Mouse (Mus musculus) Muller cell, postnatal 12 days (primary cell): ENCODE results near the gene Trib2.

Experiments used
- DNase-seq: peaks from one replicate; pipeline ENCODE4 v3.0.0-alpha.2; 2015; ENCODE audit errors: inconsistent ontology term

Trib2 gene

DNA sequence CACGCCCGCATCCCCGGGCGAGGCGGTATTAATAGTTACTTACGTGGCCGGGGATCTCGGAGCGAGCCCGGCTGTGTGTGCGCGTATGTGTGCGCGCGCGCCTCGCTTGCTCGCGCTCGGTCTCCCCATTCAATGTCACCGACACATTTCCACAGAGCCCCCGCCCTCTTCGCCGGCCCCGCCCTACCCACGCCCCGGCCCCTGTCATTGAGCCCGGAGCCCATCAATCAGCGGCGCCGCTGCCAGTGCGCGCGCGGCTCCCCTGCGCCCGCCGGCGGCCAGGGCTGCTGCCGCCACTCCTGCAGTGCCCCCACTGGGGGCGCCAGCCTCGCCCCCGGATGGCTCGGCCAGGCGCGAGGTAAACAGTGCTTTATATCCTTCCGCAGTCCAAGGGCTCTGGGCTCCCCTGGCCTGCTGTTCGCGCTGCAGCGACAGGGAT, at the start of gene Trib2:
Gene Trib2, minus strand, starts transcription at position 183 of the 439 bp plus-strand sequence.
- peak; percentile 99 for DNase-seq

GRCm38 (mm10) chr12:15858005-15858404, 41.3 kb upstream of the Trib2 start:
- DNase-seq: no peak

GRCm38 (mm10) chr12:15855891-15856290, 39.2 kb upstream of the Trib2 start:
- no peak for DNase-seq

DNA sequence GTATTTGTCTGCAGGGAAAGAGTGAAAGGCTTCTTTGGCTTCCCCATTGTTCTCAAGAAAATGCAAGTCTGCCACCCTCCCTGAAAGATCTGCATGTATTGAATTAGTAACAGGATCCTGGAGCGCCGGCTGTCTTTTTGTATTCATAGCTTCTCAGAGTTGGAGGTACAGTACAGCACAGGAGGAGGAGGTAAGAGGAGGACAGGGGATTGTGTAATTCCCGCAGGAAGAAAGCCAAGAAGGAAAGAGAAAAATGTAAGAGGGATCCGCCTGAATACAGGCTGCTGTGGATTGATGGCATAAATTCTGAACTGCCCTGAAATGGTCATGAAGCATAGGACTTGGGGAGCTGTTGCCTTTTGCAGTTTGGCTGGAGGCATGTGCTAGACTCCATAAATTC, 36.1 kb upstream of the Trib2 start:
- DNase-seq: peak; percentile 24

DNA sequence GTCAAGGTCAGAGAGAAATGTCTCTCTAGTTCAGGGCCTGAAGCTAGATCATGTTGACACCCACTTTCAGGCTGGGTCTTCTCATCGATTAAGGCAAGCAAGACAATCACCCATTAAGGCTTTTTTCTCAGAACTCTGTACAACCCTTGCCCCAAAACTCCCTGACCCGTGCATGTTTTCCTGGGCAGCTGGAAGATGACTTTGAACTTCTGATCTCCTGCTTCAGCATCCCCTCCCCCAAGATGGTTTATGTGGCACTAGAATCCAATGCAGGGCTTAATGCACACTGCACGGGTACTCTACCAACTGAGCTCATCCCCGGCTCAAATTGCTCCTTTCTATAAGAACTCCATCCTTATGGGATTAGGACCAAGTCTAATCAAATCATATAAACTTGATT, 35.3 kb upstream of the Trib2 start:
- DNase-seq: no peak

DNA sequence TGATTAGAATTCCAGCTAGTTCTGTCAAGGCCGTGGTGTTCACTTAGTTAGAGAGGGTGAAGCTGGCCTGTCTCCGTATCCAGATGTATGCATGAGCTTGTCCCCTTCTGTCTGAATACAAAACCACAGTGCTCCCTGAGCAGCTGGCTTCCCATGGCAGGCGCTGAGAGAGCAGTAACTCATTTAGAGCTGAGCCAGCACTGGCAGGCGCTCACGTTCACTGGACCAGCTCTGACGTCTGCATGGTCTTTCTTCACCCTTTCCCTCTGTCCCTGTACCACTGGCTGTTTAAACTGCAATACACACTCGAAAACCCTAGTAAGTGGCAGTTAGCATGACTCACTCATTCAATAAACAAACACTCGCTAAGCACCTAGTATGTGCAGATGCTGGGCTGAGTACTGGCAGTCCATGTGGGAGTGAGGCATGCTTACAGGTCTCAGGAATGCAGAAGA, 33.7 kb upstream of the Trib2 start:
- DNase-seq: peak; percentile 65

DNA sequence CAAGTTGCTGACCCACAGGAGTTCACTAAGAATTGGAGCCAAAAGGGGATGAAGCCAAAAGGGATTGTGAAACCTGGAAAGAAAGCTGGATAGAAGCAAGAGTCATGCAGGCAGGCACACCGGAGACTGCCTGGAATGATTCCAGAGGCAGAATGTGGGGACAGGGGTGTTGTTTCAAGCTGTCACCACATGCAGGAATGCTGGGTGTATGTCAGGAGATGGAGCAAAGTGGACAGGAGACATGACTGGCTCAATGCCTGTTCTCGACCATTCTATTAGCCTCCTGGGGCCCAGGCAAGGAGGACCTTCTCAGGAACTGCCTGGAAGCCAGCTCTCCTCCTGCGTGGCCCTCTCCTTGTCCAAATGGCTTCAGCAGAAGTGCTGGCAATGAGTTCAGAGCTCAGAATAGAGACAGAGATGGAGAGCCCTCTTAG, 33.2 kb upstream of the Trib2 start:
- DNase-seq: peak; percentile 52

- DNase-seq: no peak
Measured at GRCm38 (mm10) chr12:15848391-15848790, 31.7 kb upstream of the Trib2 start.

GRCm38 (mm10) chr12:15844701-15845100, 28.0 kb upstream of the Trib2 start:
- DNase-seq: no peak

DNA sequence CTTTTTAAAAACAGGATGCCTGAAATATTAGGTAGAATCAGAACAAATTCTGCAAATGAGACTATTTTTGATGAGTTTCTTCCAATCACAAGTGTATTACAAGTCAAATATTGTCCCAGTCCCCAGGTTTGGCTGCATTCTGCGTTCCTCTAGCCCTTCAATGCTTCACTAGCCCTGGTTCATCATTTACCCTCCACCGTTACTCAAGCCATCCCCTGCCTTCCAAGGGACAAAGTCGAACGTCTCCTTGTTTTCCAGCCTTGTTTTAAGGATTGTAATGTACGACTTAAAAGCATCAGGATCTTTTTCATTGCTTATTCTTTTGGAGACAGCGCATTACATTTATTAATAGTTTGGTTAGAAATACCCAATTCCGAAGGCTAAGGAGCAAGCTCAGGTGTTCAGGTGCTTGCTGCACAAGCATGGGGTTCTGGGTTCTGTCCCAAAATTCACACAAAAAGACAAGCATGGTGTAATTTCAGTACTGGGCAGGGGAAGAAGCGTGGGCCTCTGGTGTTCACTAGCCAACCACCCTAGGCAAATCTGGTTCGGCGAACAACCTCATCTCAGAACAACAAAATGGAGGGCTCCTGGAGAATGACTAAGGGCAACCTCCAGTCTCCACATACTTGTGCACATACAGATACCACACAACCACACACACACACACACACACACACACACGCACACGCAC, 24.3 kb upstream of the Trib2 start:
- DNase-seq: no peak

- peak; percentile 57 for DNase-seq
Measured at GRCm38 (mm10) chr12:15838201-15838600, 21.5 kb upstream of the Trib2 start.

DNA sequence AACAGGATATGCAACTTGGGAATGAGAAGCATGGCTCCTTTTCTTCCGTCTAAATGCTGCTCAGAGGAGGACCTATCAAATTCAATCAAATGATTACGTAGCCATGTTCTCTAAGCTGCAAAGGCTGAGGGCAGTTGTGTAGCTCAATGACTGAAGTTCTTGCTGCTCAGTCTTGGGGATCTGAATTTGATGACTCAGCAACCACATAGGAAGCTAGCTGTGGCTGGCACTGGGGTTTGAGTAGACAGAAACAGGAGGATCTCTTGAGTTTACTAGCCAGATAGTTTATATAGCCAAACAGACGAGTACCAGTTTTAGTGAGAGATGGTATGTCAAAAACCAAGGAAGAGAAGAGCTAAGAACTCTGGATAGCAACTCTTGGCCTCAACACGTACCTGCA, 20.8 kb upstream of the Trib2 start:
- DNase-seq: no peak

DNA sequence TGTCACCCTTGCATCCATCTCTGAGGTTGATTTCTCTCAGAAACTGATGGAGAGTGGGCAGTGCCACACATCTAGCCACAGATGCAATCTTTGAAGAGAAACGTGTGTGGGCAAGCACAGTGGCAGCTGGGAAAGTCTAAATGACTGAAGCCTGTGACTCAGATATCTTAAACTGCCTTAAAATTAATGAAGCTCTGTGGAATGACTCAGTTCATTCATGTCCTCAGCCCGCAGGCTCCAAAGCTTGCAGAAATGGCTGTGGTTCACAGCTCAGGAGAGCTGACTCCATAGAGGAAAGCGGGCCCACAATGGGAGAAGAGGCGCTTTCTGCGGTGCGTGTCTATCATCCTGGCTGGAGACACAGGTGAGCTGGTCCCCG, 15.9 kb upstream of the Trib2 start:
- peak; percentile 41 for DNase-seq

DNA sequence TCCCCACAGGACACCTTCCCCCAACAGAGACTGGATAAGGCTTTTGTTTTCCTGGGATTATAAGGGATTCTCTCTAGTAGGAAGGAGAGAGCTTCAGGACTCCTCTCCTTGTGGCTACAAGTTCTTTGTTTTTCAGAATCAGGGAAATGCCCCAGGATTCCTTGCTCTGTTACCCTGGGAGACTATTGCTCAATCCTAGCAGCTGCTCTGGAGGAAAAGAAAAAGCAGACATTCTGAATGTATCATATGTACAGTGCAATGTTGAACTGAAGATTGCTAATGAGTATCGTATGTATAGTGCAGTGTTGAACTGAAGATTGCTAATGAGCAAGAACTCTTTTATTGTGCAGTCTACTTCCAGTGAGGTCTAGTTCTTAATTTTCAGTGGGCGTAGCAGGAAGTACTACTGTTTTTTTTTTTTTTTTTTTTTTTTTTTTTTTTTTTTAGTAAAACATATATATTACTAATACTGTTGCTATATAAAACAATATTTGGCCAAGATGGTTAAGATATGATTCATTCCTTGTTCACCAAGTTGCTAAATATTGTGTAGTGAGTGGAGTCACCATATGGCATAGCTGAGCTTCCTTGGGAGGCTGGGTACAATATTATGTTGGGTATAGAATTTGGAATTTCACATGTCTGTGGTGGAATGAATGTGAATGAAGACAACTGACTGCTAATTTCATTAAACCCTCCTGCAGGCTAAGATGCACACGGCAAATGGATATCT, 15.4 kb upstream of the Trib2 start:
- DNase-seq: peak; percentile 36

- no peak for DNase-seq
Measured at GRCm38 (mm10) chr12:15830750-15831149, 14.0 kb upstream of the Trib2 start.

DNA sequence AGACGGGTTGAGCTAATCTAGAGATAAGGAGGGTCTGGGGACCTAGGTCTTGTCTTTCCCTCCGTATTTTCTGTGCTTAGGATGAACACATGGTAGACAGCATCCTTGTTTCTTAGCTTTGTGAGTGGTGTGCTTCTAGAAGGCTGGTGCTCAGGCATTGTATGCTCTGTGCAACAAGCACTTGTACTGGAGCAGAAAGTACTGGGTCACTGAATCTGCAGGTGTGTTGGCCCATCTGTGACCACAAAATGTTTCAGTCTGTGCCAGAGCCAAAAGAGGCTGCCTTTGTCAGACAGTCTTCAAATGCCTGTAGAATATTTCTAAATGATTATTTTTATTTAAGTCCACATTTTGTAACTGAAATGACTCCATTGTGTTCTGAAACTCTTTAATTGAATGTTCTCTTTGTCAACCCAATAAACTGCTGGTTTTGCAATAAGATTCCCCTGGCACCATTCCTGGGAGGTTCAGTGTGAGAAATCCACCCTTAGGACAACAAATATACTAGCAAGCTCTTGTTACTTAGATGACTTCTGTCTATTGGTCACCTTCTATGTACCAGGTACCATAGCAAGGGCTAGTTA, 12.2 kb upstream of the Trib2 start:
- peak; percentile 81 for DNase-seq

DNA sequence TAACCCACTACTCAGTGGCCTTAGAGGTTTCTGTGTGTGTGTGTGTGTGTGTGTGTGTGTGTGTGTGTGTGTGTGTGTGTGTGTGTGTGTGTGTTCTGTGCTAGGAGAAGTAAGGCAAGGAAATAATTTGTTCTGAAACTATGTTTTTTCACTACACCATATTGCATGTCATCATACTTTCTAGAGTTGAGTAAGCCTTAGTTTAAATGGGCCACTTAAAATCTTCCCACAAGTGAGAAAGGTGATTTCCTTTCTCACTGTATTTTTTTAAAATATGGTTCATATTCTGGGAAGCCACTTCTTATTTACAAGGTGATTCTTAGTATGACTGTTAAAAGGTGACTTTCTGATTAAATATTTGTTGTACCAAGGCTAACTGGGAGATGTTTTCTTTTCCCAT, 4.3 kb upstream of the Trib2 start:
- DNase-seq: no peak

- no peak for DNase-seq
Measured at GRCm38 (mm10) chr12:15817365-15817764, 643 bp upstream of the Trib2 start.

GRCm38 (mm10) chr12:15816254-15816605, 492 bp downstream of the Trib2 start:
- DNase-seq: no peak

- DNase-seq: peak; percentile 85
Measured at GRCm38 (mm10) chr12:15815576-15816253, 1.0 kb downstream of the Trib2 start.

GRCm38 (mm10) chr12:15815170-15815575, 1.5 kb downstream of the Trib2 start:
- DNase-seq: peak; percentile 61
